Mouse (Mus musculus) bone marrow, adult 2 months (tissue): Measurements from ENCODE around the gene Msh4.

ENCODE experiments used
- CTCF ChIP-seq: fragments of 200-500 bp; IDR thresholded peaks from 2 replicates; pipeline ENCODE4 v1.5.1; 2011; ENCODE audit warnings: low read length, control low read depth; ENCODE audit not compliant: control insufficient read depth, insufficient read depth
- POLR2A ChIP-seq: fragments of 200-500 bp; IDR thresholded peaks from 2 replicates; pipeline ENCODE4 v1.6.1; 2011; ENCODE audit warnings: low read depth, mild to moderate bottlenecking, control low read depth, low read length, borderline replicate concordance; ENCODE audit not compliant: control insufficient read depth

GRCm38 (mm10) chr3:153897216-153897615 is 8.7 kb downstream of the Msh4 start:
- TF ChIP-seq POLR2A = no peak
- no peak for TF ChIP-seq CTCF
